Mouse (Mus musculus) left cerebral cortex, adult 8-10 months (tissue): ENCODE measurements around the gene Pygl. TPM values are rescaled to one million over a fixed set of nuclear protein-coding genes. Genes with fewer than 3 reads are reported as not detected.
A peak's percentile ranks its signal among the peaks of the same experiment; 100 is the strongest.
"Not testable (repeated sequence)": the region's sequence is repeated elsewhere in the genome, so short reads cannot be mapped to it uniquely, and the experiment has no call there.

Experiments
- DNase-seq, 2 experiments: peaks; one replicate each; pipeline ENCODE4 v3.0.0; 2022; ENCODE audit warnings: low spot score in 2 of 2
- total RNA-seq, 4 experiments: library from RNA; stranded (reverse); gene quantifications; 2 replicates each; pipeline ENCODE4 v1.2.4; 2022

The Pygl gene
- total RNA-seq, 4 experiments from 2014 or later: 4.8 to 7.2 (median 5.6) TPM

DNA sequence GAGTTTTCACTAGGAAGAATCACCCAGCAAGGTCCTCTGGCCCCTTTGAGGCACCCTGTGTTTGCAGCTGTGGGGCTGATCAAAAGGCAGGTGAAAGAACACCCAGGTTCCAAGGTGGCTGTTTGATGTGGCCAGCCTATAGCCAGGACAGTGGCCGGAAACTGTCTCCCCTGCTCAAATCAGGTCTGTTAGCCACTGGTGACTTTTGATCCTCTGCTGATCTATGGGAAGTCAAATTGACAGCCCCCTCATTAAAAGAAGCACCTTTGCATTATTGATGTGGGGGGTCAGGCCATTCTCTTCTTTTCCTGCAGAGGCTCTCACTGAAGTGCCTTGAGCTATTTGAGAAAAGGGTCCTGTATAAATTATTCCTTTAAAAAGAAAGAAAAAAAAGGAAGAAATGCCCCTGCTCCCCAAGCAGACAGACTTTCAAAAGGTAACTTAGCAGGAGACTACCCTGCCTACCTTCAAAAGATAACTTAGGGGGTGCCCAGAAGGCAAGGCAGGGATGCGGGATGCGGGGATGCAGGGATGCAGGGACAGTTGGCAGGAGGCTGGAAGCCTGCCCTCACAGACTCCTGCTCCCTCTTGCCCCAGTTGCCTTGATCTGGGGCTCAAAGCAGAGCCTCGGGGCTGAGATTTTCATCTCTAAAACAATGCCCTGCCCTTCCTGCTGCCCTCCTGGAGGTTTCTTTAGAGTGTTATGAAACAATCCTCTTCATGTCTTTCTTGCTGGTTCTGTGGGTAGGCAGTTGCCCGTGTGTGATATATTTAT is 73.8 kb downstream of the Pygl start:
- DNase-seq: no peak

DNA sequence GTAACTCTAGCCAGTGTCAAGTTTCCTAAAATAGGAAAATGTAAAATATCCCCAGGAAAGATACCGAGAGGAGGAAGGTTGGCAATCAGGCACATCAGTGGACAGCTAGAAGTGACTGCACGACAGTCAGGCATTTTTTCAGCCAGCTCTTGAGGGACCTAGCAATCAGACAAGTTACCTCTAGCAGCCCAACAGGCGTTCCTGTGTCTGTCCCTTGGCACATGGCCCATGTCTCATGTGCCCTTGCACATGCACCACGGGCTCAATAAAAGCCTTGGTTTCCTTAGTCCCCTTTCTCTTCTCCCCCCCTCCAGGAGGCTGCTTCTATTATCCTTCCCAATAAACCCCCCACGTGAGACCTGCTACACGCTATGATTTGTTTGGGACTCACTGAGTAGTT is 75.1 kb downstream of the Pygl start:
- DNase-seq: no peak

DNA sequence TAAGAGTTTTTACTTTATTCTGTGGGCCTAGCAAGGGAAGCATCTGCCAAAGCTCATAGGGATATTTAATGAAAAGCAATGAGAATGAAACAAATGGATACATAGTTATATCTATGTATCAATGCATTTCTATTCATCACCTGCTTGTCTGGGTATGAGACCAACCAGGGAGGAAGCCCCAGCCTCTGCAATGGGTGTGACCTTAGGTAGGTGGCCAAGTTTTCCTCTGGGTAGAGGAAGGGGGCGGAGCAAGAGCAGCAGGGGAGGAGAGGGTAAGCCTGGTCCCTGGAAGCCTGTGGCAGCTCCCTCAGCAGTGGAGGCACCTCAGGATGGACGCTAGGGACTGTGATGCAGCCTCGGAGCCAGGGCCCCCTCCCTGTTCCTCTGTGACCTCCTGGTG is 77.4 kb downstream of the Pygl start, which contains the start of gene Abhd12b:
TSS of gene Abhd12b (plus strand) at position 301 of the 400 bp plus-strand sequence.
- no peak for DNase-seq

DNA sequence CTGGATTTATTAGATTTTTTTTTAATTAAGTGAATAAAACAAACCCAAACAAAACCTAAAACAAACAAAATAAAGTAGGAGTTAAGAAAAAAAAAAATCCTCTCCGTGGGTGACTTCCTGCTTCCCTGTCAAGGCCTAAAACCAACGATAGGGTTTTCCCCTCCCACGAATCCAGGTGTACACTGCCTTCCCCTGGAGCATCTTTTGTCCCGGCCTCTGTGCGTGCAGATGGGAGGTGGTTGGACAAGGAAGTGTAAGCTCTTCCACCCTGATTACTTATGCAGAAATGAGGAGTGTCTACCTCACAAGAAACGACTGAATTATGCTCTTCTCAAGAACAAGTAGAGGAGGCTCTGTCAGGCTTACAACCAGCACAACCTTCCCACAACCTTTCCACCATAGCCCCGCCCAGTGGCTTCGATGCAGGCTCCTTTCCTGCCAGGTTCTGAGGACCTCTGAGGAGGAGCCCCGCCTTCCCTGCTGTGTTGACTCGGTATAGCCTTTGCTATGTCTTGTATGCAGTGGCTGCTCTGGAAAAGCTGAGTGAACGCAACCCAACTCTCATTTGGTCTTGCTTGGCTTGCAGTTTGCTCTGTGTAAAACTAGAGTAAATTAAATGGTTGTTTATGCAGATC is 82.5 kb downstream of the Pygl start:
- no peak for DNase-seq

DNA sequence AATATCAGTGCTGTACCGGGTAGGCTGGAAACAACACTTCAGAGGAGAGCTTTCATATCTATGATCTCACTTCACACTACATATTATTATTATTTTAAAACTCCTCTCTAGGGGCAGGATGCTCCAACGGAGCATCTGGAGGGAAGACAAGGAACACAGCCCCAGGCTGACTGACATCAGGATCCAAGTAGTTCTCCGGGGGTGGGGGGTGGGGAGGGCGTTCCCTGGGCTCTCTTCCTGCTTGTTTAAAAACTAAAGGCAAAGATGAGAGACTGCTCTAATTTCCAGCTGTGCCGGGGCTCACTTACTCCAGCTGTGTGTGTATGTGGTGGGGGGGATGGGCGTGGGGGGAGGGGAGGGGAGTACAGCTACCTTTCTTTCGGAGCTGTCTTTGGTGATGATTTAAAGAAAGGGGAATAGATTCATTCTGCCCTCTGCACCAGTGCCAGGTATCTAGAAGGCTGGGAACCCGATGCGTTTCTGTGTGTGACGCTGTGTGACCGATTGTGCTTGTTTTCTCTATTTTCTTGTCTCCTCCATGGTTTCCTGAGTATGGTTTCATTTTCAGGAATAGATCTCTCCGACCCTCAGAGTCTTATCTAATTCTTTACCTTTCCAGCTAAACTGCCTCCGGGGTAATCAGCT is 83.2 kb downstream of the Pygl start:
- no peak for DNase-seq

DNA sequence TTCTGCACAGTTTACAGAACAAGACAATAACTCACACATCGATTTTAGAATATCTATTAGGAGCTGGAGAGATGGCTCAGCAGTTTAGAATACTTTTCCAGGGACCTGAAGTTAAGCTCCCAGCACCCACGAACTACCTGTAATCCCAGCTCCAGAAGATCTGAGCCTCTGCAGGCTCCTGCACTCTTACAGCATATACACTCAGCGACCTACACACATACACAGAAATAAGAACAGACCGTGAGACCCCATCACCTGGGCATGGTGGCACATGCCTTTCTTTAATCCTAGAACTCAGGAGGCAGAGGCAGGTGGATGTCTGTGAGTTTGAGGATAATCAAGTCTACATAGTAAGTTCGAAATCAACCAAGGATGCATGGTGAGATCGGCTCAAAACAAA is 85.7 kb downstream of the Pygl start:
- DNase-seq: no peak

DNA sequence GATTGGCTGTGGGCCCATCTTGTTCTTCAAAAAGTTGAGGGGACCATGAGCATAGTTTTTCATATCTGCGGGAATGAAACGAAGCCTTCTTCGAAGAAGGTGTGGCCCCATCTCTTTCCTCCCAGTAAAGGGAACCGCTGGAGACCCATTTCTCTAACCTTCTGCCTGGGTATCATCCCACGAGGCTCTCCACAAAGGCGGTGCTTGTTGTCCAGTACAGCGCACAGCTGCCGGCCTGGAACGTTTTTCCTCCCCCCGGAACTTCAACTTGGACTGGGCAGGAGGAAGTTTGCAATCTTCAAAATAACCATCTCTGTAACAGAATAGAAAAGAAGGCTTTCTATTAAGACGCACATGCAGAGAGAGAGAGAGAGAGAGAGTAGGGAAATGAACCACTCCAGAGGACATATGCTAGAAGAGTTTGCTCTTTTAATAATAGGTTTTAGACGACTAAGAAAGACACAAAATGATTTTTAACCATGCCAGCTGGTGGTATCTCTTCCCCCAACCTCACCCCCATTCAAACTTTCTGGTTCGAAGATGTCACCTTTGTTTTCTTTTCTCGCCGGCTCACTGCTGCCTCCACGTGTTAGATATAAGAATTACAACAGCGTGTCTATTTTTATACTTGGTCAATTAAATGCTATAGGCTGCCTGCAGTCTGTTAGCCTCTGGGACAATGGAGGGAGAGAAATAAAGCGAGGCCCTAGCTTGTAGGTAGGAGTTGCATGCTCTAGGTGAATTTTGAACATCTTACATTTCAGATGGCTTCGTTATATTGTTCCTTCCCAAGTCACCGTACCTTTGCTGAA is 86.4 kb downstream of the Pygl start:
- peak in 1 of 2 experiments; percentile 42 for DNase-seq

DNA sequence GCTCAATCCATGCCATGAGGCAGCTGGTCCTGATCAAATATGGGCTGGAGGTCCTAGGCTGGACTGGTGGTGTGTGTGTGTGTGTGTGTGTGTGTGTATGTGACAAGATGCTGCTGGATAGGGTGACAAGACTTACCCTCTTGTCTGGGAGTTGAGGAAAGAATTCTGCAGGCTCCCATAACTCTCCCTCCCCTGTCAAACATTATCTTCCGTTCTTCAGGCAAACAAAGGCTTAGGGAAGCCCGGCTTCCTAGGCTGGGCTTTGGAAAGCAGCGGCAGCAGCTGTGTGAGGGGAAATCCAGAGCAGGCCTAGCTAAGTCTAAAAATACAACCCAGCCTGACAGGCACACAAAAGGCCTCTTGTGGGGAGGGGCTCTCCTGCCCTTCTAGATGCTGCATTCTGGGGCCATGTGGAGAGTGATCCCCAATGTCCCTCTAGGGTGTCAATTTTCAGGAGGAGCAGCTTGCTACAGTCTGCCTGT is 87.1 kb downstream of the Pygl start:
- DNase-seq: not testable (repeated sequence)

DNA sequence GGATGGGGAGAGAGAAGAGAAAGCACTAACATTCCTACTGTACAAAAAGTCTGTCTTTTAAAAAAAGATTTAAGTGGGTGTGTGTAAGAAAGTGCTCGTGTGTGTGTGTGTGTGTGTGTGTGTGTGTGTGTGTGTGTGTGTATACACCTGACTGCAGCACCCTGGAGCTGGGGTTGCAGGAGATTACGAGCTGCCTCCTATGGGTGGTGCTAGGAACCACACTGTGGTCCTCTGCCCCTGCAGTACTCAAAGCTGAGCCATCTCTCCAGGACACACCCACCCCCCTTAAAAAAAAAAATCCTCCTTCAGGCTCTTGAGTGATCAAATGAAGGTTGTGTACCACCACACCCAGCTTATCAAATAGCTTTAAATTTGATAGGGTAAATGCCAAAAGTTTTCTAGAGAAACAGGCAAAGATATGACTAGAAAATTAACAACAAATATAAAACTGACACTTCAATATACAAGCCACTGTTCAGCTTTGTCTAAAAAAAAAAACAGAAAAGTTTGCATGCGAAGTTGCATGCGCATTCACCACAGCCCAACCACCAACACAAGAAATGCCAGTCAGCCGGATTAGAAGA is 90.2 kb downstream of the Pygl start:
- no peak for DNase-seq

Other genes starting within 250 kb of the Pygl start
- gene Sav1, start 244.5 kb downstream of the Pygl start, total RNA-seq: 10 to 100 TPM; 18.8 to 19.8 (median 19.2) TPM
- gene Nin, start 117.8 kb downstream of the Pygl start, total RNA-seq: 10 to 100 TPM; 55.3 to 67.9 (median 64.0) TPM
- gene Abhd12b, start 77.3 kb downstream of the Pygl start, total RNA-seq: under 1 TPM in 3 of 4 experiments, not detected in 1; 0.42 to 0.57 (median 0.56) TPM
- gene Trim9, start 116.1 kb upstream of the Pygl start, total RNA-seq: 100 to 1,000 TPM; 253 to 305 (median 254) TPM
- gene Tmx1, start 221.6 kb upstream of the Pygl start, total RNA-seq: 10 to 100 TPM; 30.5 to 33.6 (median 31.4) TPM